In the genomic region with DNA sequence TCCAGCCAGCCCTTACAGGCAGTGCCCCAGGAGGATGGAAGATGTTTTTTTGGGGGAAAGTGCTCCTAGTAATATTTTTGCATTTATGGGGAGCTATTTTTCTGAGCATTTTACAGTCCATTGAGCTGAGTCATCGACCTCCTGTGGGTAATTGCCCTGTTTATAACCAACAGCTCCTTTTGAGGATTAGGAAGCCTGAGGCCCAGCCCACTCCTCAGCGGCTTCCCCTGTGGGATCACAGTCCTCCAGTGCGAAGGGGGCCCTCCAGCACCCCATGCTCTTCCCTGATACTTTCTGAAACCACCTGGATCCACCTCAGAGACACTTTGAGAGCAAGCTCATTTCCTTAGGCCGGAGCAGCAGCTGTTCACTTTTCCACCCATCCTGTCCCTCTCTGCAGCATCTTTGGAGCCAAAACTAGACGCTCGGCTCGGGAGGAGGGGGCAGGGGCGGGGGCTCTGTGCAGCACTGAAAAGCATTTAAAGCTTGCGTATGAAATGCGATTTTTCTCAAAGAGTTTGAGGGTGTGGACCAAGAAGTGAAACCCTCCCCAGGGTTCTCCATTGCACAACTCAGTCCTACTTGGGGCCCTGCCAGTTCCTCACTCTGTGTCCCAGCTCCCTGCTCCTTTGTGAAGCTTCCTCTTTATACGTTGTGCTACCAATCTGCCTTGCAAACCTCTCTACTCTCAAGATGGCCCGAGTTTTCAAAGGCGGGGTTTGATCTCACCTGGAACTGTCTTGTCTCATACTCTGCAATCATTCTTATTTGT, we compare ENCODE assay signal across 9 mouse cellular contexts. TPM values are rescaled to one million over a fixed set of nuclear protein-coding genes. Genes with fewer than 3 reads are reported as not detected.
A peak's percentile ranks its signal among the peaks of the same experiment; 100 is the strongest.
DNase-seq lines count a peak whose midpoint lies in the region; ATAC-seq and TF ChIP-seq lines count a peak whose summit lies in the region.
"Had no signal": no experiment of that assay in that cellular context is flagged by ENCODE, and none has a peak within 500 bp of the region (broad histone marks: within the 10 kb centered on the region; RNA-seq: fewer than 3 reads in every experiment).

No protein-coding gene starts in this region.

- no peak overlapping the region for H3K4me3 ChIP-seq in lung, adult 2 months (replicated peaks; ENCODE audit: extremely low read depth, low read depth, low read length)
- no peak overlapping the region for H3K4me3 ChIP-seq in midbrain, embryonic 13.5 days (replicated peaks)
- H3K4me3 ChIP-seq in forebrain, embryonic 11.5 days (ENCODE audit: low read depth, low read length): no peak overlapping the region
- H3K4me3 ChIP-seq: layer of hippocampus, adult 2 months had no signal

- no peaks in the 10 kb centered on the region for H3K9me3 ChIP-seq in midbrain, embryonic 13.5 days
- H3K9me3 ChIP-seq in forebrain, embryonic 11.5 days (ENCODE audit: control insufficient read depth, low read length): no peaks in the 10 kb centered on the region

- peaks cover 3% of the 10 kb centered on the region for H3K4me1 ChIP-seq in lung, adult 2 months (ENCODE audit: control insufficient read depth, insufficient read depth, low read length)
- no peaks in the 10 kb centered on the region for H3K4me1 ChIP-seq in midbrain, embryonic 13.5 days (replicated peaks)
- H3K4me1 ChIP-seq in forebrain, embryonic 11.5 days (replicated peaks; ENCODE audit: control insufficient read depth, insufficient read depth, low read length): no peaks in the 10 kb centered on the region

- peak; percentile 23 to 24 for DNase-seq in spleen, adult 18-20 months
- no peak for DNase-seq in spleen, adult 12 weeks (ENCODE audit: low spot score)
- peak; percentile 20 for DNase-seq in cerebellum, adult 9-11 months
- DNase-seq in heart, postnatal 36 days: peak; percentile 78 to 80
- peak; percentile 71 for DNase-seq in lung, adult 2 months
- peak; percentile 86 for DNase-seq in skeletal muscle tissue, adult 2 months (ENCODE audit: low read depth, low spot score)
- no peak for DNase-seq in forebrain, embryonic 11.5 days (ENCODE audit: low spot score)

- no peaks in the 10 kb centered on the region for H3K36me3 ChIP-seq in midbrain, embryonic 13.5 days
- H3K36me3 ChIP-seq in forebrain, embryonic 11.5 days (ENCODE audit: control insufficient read depth, insufficient read depth, low read length): no peaks in the 10 kb centered on the region

- ATAC-seq in midbrain, embryonic 13.5 days: no peak
- no peak for ATAC-seq in forebrain, embryonic 11.5 days (replicated peaks; ENCODE audit: low FRiP score)

- TF ChIP-seq POLR2A in lung, adult 2 months (IDR thresholded peaks at IDR 0.05; ENCODE audit: borderline replicate concordance, extremely low read depth, low read depth, low read length): no peak

- intact Hi-C loops in heart, postnatal 36 days (cut with DNase I): no loop called here

- H3K9ac ChIP-seq in midbrain, embryonic 13.5 days (replicated peaks): no peak overlapping the region
- no peak overlapping the region for H3K9ac ChIP-seq in forebrain, embryonic 11.5 days (ENCODE audit: low read length)

- H3K27ac ChIP-seq in midbrain, embryonic 13.5 days: no peak overlapping the region
- H3K27ac ChIP-seq in forebrain, embryonic 11.5 days (ENCODE audit: low read depth, low read length): no peak overlapping the region
- H3K27ac ChIP-seq: layer of hippocampus, adult 2 months had no signal

- H3K4me2 ChIP-seq in midbrain, embryonic 13.5 days (replicated peaks): no peak overlapping the region
- no peak overlapping the region for H3K4me2 ChIP-seq in forebrain, embryonic 11.5 days (ENCODE audit: low read depth, low read length, severe bottlenecking)

- 37% methylated on average over 13 of the region's 13 CpGs for WGBS in lung, adult 2 months
- WGBS in midbrain, embryonic 13.5 days: 65% methylated on average over 13 of the region's 13 CpGs
- 66% methylated on average over 13 of the region's 13 CpGs for WGBS in forebrain, embryonic 11.5 days

- TF ChIP-seq CTCF in lung, adult 2 months (IDR thresholded peaks at IDR 0.05; ENCODE audit: insufficient read depth, low read length): no peak

- no peaks in the 10 kb centered on the region for H3K27me3 ChIP-seq in midbrain, embryonic 13.5 days
- no peaks in the 10 kb centered on the region for H3K27me3 ChIP-seq in forebrain, embryonic 11.5 days (ENCODE audit: control insufficient read depth, insufficient read depth, low read length)

RNA-seq across cellular contexts. Expression of gene Pias1, which starts 43.5 kb away (rescaled TPM):
- 10 to 100 TPM; 22.6 to 29.4 TPM for total RNA-seq in heart, postnatal 36 days (2021)
- polyA plus RNA-seq in lung, adult 2 months (2012; rRNA removed): 25.4 and 36.5 TPM in 2 replicates
- polyA plus RNA-seq in midbrain, embryonic 13.5 days (2015; fragmentation: Nextera tagmentation; extraction: Ambion mirVana): 68.3 and 70.2 TPM in 2 replicates
- polyA plus RNA-seq in forebrain, embryonic 11.5 days (2014; fragmentation: Nextera tagmentation; extraction: Ambion mirVana): 60.0 and 63.2 TPM in 2 replicates

Comparison
In these comparisons a context has a peak if more than half of its experiments do, and no peak if none do; other contexts are left out.
1. DNase-seq: peak in spleen, adult 18-20 months (2 of 2), cerebellum, adult 9-11 months (single experiment), heart, postnatal 36 days (2 of 2), lung, adult 2 months (single experiment) and skeletal muscle tissue, adult 2 months (single experiment); none in spleen, adult 12 weeks (single experiment) and forebrain, embryonic 11.5 days (single experiment).